Mouse (Mus musculus): Measurements from ENCODE around the gene Pafah2.

Pafah2 gene

GRCm38 (mm10) chr4:134395977-134396825 lies at the start of gene Pafah2:
TSS of gene Pafah2 (plus strand) at chr4:134396320.
- peak; percentile 92 to 97 for DNase-seq (ENCODE audit: low spot score in 2 of 2)

DNA sequence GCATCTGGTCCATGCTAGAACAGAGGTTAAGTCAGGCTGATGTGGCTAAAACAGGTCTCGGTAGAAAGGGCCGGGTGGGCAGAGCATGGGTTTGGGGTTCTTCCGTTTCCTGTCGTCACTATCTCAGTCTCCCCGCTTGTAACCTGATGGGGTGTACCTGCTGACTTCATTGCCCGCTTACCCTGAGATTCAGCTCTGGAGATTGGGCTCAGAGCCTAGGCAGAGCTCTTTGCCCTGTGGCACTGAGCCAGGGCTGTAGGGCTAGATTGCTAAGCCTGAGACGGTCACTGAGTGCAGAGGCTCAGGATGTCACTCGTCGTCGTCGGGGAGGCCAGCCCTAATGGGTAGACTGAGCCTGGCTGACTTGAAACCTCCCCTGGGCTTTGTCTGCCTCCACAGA lies 48.0 kb upstream of the Pafah2 start:
- no peak for DNase-seq (ENCODE audit: low spot score in 2 of 2)

- DNase-seq (ENCODE audit: low spot score in 2 of 2), result no peak
These were observed 47.6 kb upstream of the Pafah2 start for GRCm38 (mm10) chr4:134348545-134348944.

- DNase-seq (ENCODE audit: low spot score in 2 of 2), result no peak
These were observed 46.3 kb upstream of the Pafah2 start for GRCm38 (mm10) chr4:134349829-134350228.

- DNase-seq (ENCODE audit: low spot score in 2 of 2), result no peak
These were observed 45.5 kb upstream of the Pafah2 start for GRCm38 (mm10) chr4:134350641-134351040.

DNA sequence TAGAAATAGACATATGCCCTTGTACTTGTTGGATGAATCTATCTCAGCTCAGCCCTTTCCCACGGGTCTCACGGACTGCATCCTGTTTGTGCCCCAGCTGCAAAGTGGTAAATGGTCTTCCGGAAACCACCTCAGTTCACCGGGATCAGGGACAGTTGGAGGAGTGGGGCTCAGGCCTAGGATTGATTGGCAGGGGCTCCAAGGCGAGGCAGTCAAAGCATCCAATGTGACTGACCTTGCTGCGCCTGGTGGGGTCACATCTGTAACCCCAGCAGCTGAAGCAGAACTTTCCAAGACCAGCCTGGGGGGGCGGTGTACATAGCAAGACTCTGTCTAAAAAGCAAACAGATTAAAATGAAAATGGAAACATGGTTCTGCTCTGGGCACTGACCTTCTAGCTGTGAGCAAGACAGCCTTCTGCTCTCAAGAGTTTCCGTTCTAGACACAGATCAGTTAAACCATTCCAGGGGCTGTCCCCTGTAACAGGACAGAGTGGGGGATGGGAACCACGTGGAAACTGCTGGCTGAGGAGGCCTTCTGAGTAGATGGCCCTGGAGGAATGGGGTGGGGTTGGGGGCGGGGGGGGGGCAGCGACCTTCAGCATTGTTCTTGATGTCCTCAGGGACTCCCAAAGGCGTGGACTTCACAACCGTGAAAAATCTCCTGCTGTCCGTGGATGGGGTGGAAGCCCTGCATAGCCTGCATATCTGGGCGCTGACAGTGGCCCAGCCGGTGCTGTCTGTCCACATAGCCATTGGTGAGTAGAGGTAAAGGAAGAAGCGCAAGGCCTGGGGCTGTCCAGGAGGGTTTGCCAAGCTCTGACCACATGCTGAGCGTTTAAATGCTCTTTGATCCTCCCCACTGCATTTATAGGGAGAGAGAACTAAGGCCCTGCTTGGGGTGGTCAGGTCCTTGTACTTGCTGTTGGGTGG lies 44.5 kb upstream of the Pafah2 start:
- no peak for DNase-seq (ENCODE audit: low spot score in 2 of 2)

DNA sequence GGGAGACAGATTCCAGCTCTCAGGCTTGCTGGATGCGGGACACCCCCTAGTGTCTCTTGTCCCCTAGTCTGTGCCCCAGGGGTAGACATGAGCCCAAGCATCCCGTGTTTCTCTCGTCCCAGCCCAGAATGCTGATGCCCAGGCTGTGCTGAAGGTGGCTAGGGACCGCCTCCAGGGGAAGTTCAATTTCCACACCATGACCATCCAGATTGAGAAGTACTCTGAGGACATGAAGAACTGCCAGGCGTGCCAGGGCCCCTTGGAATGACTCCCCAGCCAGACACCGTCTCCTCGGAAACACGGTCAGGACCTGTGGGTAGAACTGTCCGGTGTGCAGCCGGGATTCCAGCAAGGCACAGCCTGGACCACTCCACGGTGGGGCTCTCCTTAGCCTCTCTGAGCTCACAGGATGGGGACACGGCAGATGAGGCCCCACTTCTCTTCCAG lies 43.8 kb upstream of the Pafah2 start:
- no peak for DNase-seq (ENCODE audit: low spot score in 2 of 2)

- DNase-seq (ENCODE audit: low spot score in 2 of 2), result no peak
These were observed 43.2 kb upstream of the Pafah2 start for GRCm38 (mm10) chr4:134352929-134353328.

- no peak for DNase-seq (ENCODE audit: low spot score in 2 of 2)
These were observed 42.4 kb upstream of the Pafah2 start for GRCm38 (mm10) chr4:134353527-134354409.

GRCm38 (mm10) chr4:134355841-134356452 lies 40.2 kb upstream of the Pafah2 start:
- DNase-seq (ENCODE audit: low spot score in 2 of 2), result no peak

DNA sequence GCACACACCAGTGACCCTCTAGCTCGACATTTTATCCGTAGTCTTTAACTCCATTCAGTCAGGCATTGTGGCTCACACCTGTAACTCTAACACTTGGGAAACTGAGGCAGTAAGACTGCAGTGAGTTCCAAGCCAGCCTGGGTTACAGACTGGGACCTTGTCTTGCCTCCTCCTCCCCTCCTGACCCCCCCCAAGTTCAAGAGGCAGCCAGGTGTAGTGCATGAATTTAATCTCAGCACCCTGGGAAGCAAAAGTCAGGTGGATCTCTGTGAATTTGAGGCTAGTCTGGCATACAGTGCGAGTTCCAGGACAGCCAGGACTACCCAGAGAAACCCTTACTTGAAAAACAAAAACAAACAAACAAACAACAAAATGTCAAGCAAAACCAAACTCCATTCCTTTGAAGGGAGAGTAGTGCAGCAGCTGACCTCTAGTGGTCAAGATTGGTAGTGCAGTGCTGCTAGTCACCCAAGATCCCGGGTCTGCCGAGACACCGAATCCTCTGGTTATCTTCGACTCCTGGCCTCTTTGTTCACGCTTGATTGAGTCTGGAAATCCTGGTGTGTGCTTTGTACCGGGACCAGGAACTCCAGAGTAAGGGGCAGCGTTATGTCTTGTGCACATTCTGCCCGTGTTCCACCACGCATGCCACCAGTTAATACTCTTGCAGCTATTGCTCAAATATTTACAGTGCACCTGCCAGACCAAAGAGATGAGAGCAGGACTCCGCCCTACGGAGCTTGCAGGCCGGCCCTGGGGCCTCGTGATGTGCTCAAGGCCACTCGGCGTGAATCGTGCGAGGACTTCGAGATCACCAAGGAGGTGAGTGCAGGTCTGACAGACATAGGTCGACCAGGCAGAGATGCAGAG lies 39.3 kb upstream of the Pafah2 start:
- peak; percentile 83 to 84 for DNase-seq (ENCODE audit: low spot score in 2 of 2)

GRCm38 (mm10) chr4:134357461-134357771 lies 38.7 kb upstream of the Pafah2 start:
- no peak for DNase-seq (ENCODE audit: low spot score in 2 of 2)

- no peak for DNase-seq (ENCODE audit: low spot score in 2 of 2)
These were observed 36.5 kb upstream of the Pafah2 start for GRCm38 (mm10) chr4:134359649-134360048.

- no peak for DNase-seq (ENCODE audit: low spot score in 2 of 2)
These were observed 34.9 kb upstream of the Pafah2 start for GRCm38 (mm10) chr4:134361215-134361614.

DNA sequence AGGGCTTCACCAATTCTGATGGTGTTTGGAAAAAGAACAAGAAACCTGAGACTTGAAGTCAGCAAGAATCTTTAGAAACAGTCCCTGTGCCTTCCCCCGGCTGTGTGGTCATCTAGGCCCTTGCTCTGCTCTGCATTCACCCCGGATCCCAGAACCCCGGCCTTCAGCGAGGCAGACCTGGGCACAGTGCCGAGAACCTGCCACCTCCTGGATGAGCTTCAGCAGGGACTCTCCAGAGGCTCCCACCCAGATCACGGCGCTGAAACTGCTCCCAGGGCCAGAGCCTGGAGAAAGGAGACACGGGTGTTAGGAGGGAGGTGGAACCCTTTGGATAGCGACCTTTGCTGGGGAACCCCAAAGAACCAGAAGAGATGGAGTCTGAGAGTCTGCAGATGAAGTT lies 34.0 kb upstream of the Pafah2 start:
- DNase-seq (ENCODE audit: low spot score in 2 of 2), result no peak

DNA sequence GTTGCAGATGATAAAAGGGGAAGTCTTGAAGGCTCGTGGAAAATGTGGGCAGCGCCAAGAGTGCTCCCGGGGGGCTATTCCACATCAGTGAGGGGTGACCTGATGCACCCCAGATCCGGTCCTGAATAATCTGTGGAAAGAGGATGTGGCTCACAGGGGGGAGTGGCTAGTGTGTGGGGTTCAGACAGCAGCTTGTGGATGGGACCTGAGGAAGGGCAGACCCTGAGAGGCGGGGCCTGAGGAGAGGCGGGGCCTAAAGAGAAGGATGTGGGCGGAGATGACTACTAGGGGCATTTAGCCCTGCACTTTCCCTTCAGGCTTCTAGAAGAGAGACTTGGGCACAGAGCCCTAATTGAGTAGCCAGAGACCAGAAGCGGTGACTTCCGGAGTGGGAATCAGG lies 33.5 kb upstream of the Pafah2 start:
- DNase-seq (ENCODE audit: low spot score in 2 of 2), result no peak

- no peak for DNase-seq (ENCODE audit: low spot score in 2 of 2)
These were observed 30.8 kb upstream of the Pafah2 start for GRCm38 (mm10) chr4:134365280-134365679.

DNA sequence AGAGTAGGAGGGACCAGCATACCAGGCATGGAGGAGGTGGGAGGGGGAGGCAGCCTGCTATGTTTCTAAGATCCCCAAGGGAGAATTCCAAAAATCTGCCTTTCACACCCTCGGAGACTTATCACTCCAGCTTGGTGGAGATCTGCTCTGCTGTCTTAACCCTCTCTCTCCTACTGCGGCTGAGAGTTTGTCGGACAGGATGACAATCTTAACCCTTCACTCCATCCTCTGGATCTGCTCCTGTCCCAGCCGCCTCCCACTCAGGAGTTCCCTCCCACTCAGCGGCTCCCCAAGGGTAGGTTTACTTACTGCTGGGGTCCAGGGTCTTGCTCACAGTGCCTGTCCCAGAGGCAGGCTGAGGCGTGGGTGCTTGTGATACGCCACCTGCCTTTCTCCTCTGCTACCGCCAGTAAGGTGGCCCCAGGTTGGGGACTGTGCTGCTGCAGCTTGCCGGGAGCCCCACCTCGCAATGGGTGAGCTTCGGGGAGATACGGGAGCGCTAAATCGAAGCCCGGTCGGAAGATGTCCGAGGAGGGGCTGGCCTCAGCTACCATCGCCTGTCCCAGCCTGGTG lies 25.4 kb upstream of the Pafah2 start:
- peak; percentile 65 to 84 for DNase-seq (ENCODE audit: low spot score in 2 of 2)

- peak in 1 of 2 experiments; percentile 42 for DNase-seq (ENCODE audit: low spot score in 2 of 2)
These were observed 24.7 kb upstream of the Pafah2 start for GRCm38 (mm10) chr4:134371316-134371855.

Data from frontal cortex, postnatal 36 days (tissue).